Mouse (Mus musculus) E14TG2a.4 (cell line): ENCODE measurements around the gene Mtg2.

Source experiments
- H3K27me3 ChIP-seq: 2 replicates; pipeline ENCODE4 v1.6.1; 2014; ENCODE audit warnings: low read length, control low read depth; ENCODE audit not compliant: insufficient read depth
- H3K36me3 ChIP-seq: 2 replicates; pipeline ENCODE4 v1.6.1; 2014; ENCODE audit warnings: low read length, control low read depth; ENCODE audit not compliant: insufficient read depth
- H3K4me1 ChIP-seq: replicated peaks from 2 replicates; pipeline ENCODE4 v1.6.1; 2014; ENCODE audit warnings: low read depth, low read length, control low read depth
- H3K4me3 ChIP-seq: replicated peaks from 2 replicates; pipeline ENCODE4 v1.5.1; 2014; ENCODE audit warnings: mild to moderate bottlenecking, low read length
- H3K9me3 ChIP-seq: 2 replicates; pipeline ENCODE4 v1.6.1; 2014; ENCODE audit warnings: low read length, control low read depth
- CTCF ChIP-seq: conservative IDR thresholded peaks from 2 replicates; pipeline ENCODE4 v1.5.1; 2014; ENCODE audit warnings: low read length
- NANOG ChIP-seq: IDR thresholded peaks from 2 replicates; pipeline ENCODE4 v1.6.1; 2014; ENCODE audit warnings: borderline replicate concordance, low read length, mixed read lengths
- POU5F1 ChIP-seq: IDR thresholded peaks from 2 replicates; pipeline ENCODE4 v1.6.1; 2014; ENCODE audit warnings: low read length, borderline replicate concordance

Mtg2 gene

GRCm38 (mm10) chr2:180070481-180071453 is at the start of gene Mtg2:
Mtg2 (plus strand) TSS chr2:180070588.
- TF ChIP-seq NANOG (no peak), POU5F1 (no peak), CTCF (no peak)
- Histone ChIP-seq H3K9me3 (no peaks in the 10 kb centered on the region), H3K27me3 (no peaks in the 10 kb centered on the region), H3K4me1 (peaks cover 31% of the 10 kb centered on the region), H3K36me3 (peaks cover 52% of the 10 kb centered on the region), H3K4me3 (peak within 1 kb of the TSS; percentile 91)

DNA sequence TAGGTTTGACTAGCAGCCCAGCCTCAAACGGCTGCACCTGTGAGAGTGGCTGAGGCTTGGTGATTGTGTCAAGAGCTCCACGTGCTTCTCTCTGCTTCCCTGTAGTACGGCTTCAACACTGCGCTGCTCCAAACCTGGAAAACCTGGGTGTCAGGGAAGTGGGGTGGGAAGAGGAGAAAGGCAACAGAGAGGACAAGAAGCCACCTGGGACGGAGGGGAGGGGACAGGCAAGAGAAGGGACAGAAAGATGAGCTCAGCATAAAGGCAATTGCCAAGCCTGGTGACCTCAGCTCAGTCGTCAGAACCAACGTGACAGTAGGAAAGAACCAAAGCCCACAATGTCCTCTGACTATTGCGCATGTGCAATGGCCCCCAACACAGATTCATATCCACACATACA is 49.5 kb upstream of the Mtg2 start:
- Histone ChIP-seq H3K27me3 (peaks cover 61% of the 10 kb centered on the region), H3K4me1 (peaks cover 42% of the 10 kb centered on the region), H3K4me3 (no peak overlapping the region), H3K36me3 (no peaks in the 10 kb centered on the region), H3K9me3 (no peaks in the 10 kb centered on the region)
- TF ChIP-seq NANOG (no peak), POU5F1 (no peak), CTCF (no peak)

DNA sequence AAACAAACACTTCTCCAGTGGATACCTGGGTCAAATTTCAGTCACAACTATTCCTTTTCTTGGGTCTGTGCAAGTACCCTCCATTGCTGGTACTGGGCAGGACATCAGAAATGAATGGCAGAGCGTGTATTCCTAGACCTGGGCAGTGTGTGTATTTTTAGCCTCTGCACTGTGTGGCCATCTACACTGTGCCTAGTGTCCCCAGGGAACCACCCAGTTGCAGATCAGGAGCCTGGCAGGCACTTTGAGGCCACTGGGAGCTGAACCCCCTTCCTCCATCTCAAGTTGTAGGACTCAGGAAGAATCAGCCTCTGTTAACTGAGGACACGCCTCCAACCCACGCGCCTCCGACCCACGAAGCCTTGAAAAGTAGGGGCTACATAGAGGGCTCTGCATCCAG is 47.6 kb upstream of the Mtg2 start:
- peaks cover 61% of the 10 kb centered on the region for H3K27me3 ChIP-seq
- no peak for TF ChIP-seq CTCF

DNA sequence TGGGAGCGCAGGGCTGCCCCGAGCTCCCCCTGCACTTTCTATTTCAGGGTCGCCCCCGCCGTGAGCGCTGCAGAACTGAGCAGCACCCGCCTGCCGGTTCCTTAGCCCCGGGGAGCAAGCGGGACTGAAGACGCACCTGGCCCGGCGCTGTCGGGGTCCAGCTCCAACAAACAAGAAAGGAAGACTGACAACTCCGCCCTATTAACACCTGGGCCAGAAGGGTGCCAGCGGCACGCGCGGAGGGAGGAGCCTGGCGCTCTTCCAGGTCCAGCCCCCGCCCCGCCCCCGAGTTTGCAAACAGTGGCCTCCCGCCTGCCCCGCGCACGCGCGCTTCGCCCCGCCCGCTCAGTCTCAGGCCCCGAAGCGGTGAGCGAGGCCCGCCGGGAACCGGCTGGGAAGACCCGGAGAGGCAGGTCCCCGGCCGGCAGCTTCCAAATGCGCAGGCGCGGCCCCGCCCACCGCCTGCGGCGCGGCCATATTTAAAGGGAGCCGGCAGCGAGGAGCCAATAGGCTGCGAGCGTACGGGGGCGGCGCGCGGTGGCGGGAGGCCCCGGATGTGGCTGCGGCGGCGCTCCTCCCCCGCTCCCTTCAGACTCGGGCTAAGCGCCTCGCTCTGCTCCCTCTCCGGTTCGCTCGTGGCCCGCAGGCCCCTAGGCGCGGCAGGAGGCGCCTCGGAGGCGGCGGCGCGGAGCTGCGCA is 45.8 kb upstream of the Mtg2 start, which contains the start of gene Lsm14b:
Lsm14b (plus strand) TSS at position 587 of the 698 bp plus-strand sequence.
- H3K36me3 ChIP-seq, result peaks cover 36% of the 10 kb centered on the region
- H3K4me3 ChIP-seq, result peak within 1 kb of the TSS; percentile 97
- peaks cover 48% of the 10 kb centered on the region for H3K4me1 ChIP-seq
- no peak for TF ChIP-seq CTCF
- H3K9me3 ChIP-seq, result no peaks in the 10 kb centered on the region
- peaks cover 43% of the 10 kb centered on the region for H3K27me3 ChIP-seq

More for the DNA sequence above, 47.6 kb upstream of the Mtg2 start:
- Histone ChIP-seq H3K36me3 (peaks cover 18% of the 10 kb centered on the region), H3K9me3 (no peaks in the 10 kb centered on the region), H3K4me3 (no peak overlapping the region), H3K4me1 (peaks cover 49% of the 10 kb centered on the region)

GRCm38 (mm10) chr2:180025135-180025860 is 45.1 kb upstream of the Mtg2 start:
- H3K4me3 ChIP-seq, result peak overlapping the region; percentile 97
- no peak for TF ChIP-seq POU5F1
- no peak for TF ChIP-seq NANOG
- no peak for TF ChIP-seq CTCF
- H3K27me3 ChIP-seq, result peaks cover 36% of the 10 kb centered on the region
- H3K9me3 ChIP-seq, result no peaks in the 10 kb centered on the region
- peaks cover 48% of the 10 kb centered on the region for H3K4me1 ChIP-seq
- H3K36me3 ChIP-seq, result peaks cover 43% of the 10 kb centered on the region

- H3K4me1 ChIP-seq, result peaks cover 52% of the 10 kb centered on the region
- H3K27me3 ChIP-seq, result peaks cover 30% of the 10 kb centered on the region
- H3K9me3 ChIP-seq, result no peaks in the 10 kb centered on the region
- TF ChIP-seq CTCF (no peak), POU5F1 (no peak), NANOG (no peak)
- H3K4me3 ChIP-seq, result peak overlapping the region; percentile 97
- peaks cover 48% of the 10 kb centered on the region for H3K36me3 ChIP-seq
These were observed 44.6 kb upstream of the Mtg2 start for GRCm38 (mm10) chr2:180025861-180026200.

- H3K4me3 ChIP-seq, result no peak overlapping the region
- no peaks in the 10 kb centered on the region for H3K9me3 ChIP-seq
- peaks cover 68% of the 10 kb centered on the region for H3K36me3 ChIP-seq
- H3K4me1 ChIP-seq, result peaks cover 61% of the 10 kb centered on the region
- TF ChIP-seq NANOG (no peak), POU5F1 (no peak), CTCF (no peak)
- peaks cover 11% of the 10 kb centered on the region for H3K27me3 ChIP-seq
These were observed 42.6 kb upstream of the Mtg2 start for GRCm38 (mm10) chr2:180027768-180028167.

- no peaks in the 10 kb centered on the region for H3K9me3 ChIP-seq
- H3K4me1 ChIP-seq, result peaks cover 75% of the 10 kb centered on the region
- peaks cover 100% of the 10 kb centered on the region for H3K36me3 ChIP-seq
- no peaks in the 10 kb centered on the region for H3K27me3 ChIP-seq
- TF ChIP-seq NANOG, result no peak
- no peak for TF ChIP-seq CTCF
- no peak for TF ChIP-seq POU5F1
- no peak overlapping the region for H3K4me3 ChIP-seq
These were observed 39.1 kb upstream of the Mtg2 start for GRCm38 (mm10) chr2:180031270-180031669.
